In the genomic region with DNA sequence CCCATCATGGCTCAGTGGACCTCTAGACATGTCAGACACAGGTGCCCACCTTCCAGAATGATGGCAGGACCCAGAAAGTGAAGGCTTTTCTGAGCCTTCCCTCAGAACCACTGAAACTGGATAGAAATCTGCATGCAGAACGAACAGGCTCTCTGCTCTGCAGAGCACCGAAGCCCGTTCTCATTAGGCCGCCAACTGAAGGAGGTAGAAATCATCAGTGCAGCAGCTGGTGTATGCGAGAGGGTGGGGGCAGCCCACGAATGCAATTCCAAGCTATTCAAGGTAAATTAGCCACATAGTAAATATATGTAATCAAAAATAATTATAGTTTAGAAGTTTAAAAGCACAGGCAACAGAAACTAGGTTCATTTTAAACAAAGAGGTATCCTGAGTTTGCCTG, we compare ENCODE assay signal across 19 mouse cellular contexts.
A peak's percentile ranks its signal among the peaks of the same experiment; 100 is the strongest.
DNase-seq lines count a peak whose midpoint lies in the region; ATAC-seq lines count a peak whose summit lies in the region.
"Had no signal": no experiment of that assay in that cellular context is flagged by ENCODE, and none has a peak within 500 bp of the region (broad histone marks: within the 10 kb centered on the region; RNA-seq: fewer than 3 reads in every experiment).

No protein-coding gene starts in this region.

- no peaks in the 10 kb centered on the region for H3K36me3 ChIP-seq in hindbrain, embryonic 13.5 days
- no peaks in the 10 kb centered on the region for H3K36me3 ChIP-seq in hindbrain, embryonic 11.5 days (ENCODE audit: control insufficient read depth, insufficient read depth, low read length)
- H3K36me3 ChIP-seq in midbrain, embryonic 14.5 days (ENCODE audit: control insufficient read depth, insufficient read depth, low read length), result no peaks in the 10 kb centered on the region
- no peaks in the 10 kb centered on the region for H3K36me3 ChIP-seq in midbrain, embryonic 15.5 days (replicated peaks)
- no peaks in the 10 kb centered on the region for H3K36me3 ChIP-seq in forebrain, embryonic 15.5 days
- H3K36me3 ChIP-seq: embryonic facial prominence, embryonic 13.5 days had no signal

- 51% methylated on average over 6 of the region's 6 CpGs for WGBS in hindbrain, embryonic 13.5 days
- 82% methylated on average over 6 of the region's 6 CpGs for WGBS in hindbrain, embryonic 11.5 days
- WGBS in midbrain, embryonic 14.5 days, result 75% methylated on average over 6 of the region's 6 CpGs
- 57% methylated on average over 6 of the region's 6 CpGs for WGBS in midbrain, embryonic 15.5 days
- 37% methylated on average over 6 of the region's 6 CpGs for WGBS in forebrain, embryonic 15.5 days

- no peaks in the 10 kb centered on the region for H3K27me3 ChIP-seq in hindbrain, embryonic 13.5 days
- no peaks in the 10 kb centered on the region for H3K27me3 ChIP-seq in hindbrain, embryonic 11.5 days (ENCODE audit: control insufficient read depth, insufficient read depth, low read length)
- H3K27me3 ChIP-seq in midbrain, embryonic 14.5 days (ENCODE audit: control insufficient read depth, insufficient read depth, low read length), result no peaks in the 10 kb centered on the region
- no peaks in the 10 kb centered on the region for H3K27me3 ChIP-seq in midbrain, embryonic 15.5 days (replicated peaks)
- no peaks in the 10 kb centered on the region for H3K27me3 ChIP-seq in forebrain, embryonic 15.5 days
- H3K27me3 ChIP-seq: embryonic facial prominence, embryonic 13.5 days had no signal

- no peak for DNase-seq in hindbrain, embryonic 11.5 days (ENCODE audit: low spot score)
- DNase-seq in midbrain, embryonic 14.5 days, result peak; percentile 35
- peak; percentile 3 to 7 for DNase-seq in right cerebral cortex, postnatal 36 days (ENCODE audit: low spot score in 2 of 2)
- DNase-seq in adrenal gland, postnatal 36 days, result no peak
- DNase-seq: adrenal gland, adult 8-10 months; cerebellum, adult 8-10 months; heart, adult 11 months; left cerebral cortex, postnatal 4 days; lung, adult 2 months; lung, postnatal 4 days; thymus, postnatal 36 days had no signal

- no peaks in the 10 kb centered on the region for H3K9me3 ChIP-seq in hindbrain, embryonic 13.5 days
- H3K9me3 ChIP-seq in hindbrain, embryonic 11.5 days (ENCODE audit: control insufficient read depth, low read length), result no peaks in the 10 kb centered on the region
- H3K9me3 ChIP-seq in midbrain, embryonic 14.5 days (ENCODE audit: control insufficient read depth, low read length), result no peaks in the 10 kb centered on the region
- no peaks in the 10 kb centered on the region for H3K9me3 ChIP-seq in midbrain, embryonic 15.5 days
- no peaks in the 10 kb centered on the region for H3K9me3 ChIP-seq in forebrain, embryonic 15.5 days
- H3K9me3 ChIP-seq: embryonic facial prominence, embryonic 13.5 days had no signal

- no peak overlapping the region for H3K4me3 ChIP-seq in hindbrain, embryonic 13.5 days
- no peak overlapping the region for H3K4me3 ChIP-seq in hindbrain, embryonic 11.5 days (ENCODE audit: low read depth, low read length)
- no peak overlapping the region for H3K4me3 ChIP-seq in midbrain, embryonic 14.5 days (replicated peaks; ENCODE audit: low read depth, low read length)
- no peak overlapping the region for H3K4me3 ChIP-seq in midbrain, embryonic 15.5 days
- H3K4me3 ChIP-seq in forebrain, embryonic 15.5 days, result no peak overlapping the region
- H3K4me3 ChIP-seq: embryonic facial prominence, embryonic 13.5 days; myocyte had no signal

- H3K9ac ChIP-seq in hindbrain, embryonic 13.5 days, result no peak overlapping the region
- no peak overlapping the region for H3K9ac ChIP-seq in hindbrain, embryonic 11.5 days (ENCODE audit: low read depth, low read length)
- no peak overlapping the region for H3K9ac ChIP-seq in midbrain, embryonic 14.5 days (replicated peaks; ENCODE audit: low read length)
- no peak overlapping the region for H3K9ac ChIP-seq in midbrain, embryonic 15.5 days
- H3K9ac ChIP-seq in forebrain, embryonic 15.5 days (replicated peaks), result no peak overlapping the region
- H3K9ac ChIP-seq: embryonic facial prominence, embryonic 13.5 days had no signal

- H3K27ac ChIP-seq in hindbrain, embryonic 13.5 days, result peak overlapping the region; percentile 19; the same call in 1 of the 2 replicates
- H3K27ac ChIP-seq in hindbrain, embryonic 11.5 days (ENCODE audit: low read depth, low read length), result no peak overlapping the region
- H3K27ac ChIP-seq in midbrain, embryonic 14.5 days (replicated peaks; ENCODE audit: low read depth, low read length), result no peak overlapping the region
- H3K27ac ChIP-seq in midbrain, embryonic 15.5 days, result no peak overlapping the region
- no peak overlapping the region for H3K27ac ChIP-seq in forebrain, embryonic 15.5 days (replicated peaks)
- H3K27ac ChIP-seq: embryonic facial prominence, embryonic 13.5 days had no signal

- ATAC-seq in hindbrain, embryonic 13.5 days (ENCODE audit: low FRiP score), result no peak
- ATAC-seq in hindbrain, embryonic 11.5 days (ENCODE audit: low FRiP score), result no peak
- ATAC-seq in midbrain, embryonic 14.5 days (ENCODE audit: low FRiP score, low TSS enrichment), result no peak
- no peak for ATAC-seq in midbrain, embryonic 15.5 days (replicated peaks)
- ATAC-seq in forebrain, embryonic 15.5 days (replicated peaks), result 0 out of 2 replicates have a peak, but pooled peaks have one; percentile 51
- ATAC-seq: intestine, postnatal 0 days had no signal

- H3K4me2 ChIP-seq in hindbrain, embryonic 13.5 days, result no peak overlapping the region
- no peak overlapping the region for H3K4me2 ChIP-seq in hindbrain, embryonic 11.5 days (replicated peaks; ENCODE audit: low read depth, low read length)
- no peak overlapping the region for H3K4me2 ChIP-seq in midbrain, embryonic 14.5 days (ENCODE audit: low read length)
- no peak overlapping the region for H3K4me2 ChIP-seq in midbrain, embryonic 15.5 days
- H3K4me2 ChIP-seq in forebrain, embryonic 15.5 days (replicated peaks), result no peak overlapping the region
- H3K4me2 ChIP-seq: embryonic facial prominence, embryonic 13.5 days; liver, embryonic 11.5 days; midbrain, embryonic 11.5 days had no signal

- peaks cover 36% of the 10 kb centered on the region for H3K4me1 ChIP-seq in hindbrain, embryonic 13.5 days (replicated peaks)
- peaks cover 6% of the 10 kb centered on the region for H3K4me1 ChIP-seq in hindbrain, embryonic 11.5 days (replicated peaks; ENCODE audit: control insufficient read depth, insufficient read depth, low read length)
- peaks cover 11% of the 10 kb centered on the region; the same call in 1 of the 2 replicates for H3K4me1 ChIP-seq in midbrain, embryonic 14.5 days (ENCODE audit: control insufficient read depth, insufficient read depth, low read length)
- H3K4me1 ChIP-seq in midbrain, embryonic 15.5 days, result peaks cover 12% of the 10 kb centered on the region; the same call in 1 of the 2 replicates
- H3K4me1 ChIP-seq in forebrain, embryonic 15.5 days, result peaks cover 18% of the 10 kb centered on the region
- H3K4me1 ChIP-seq: embryonic facial prominence, embryonic 13.5 days had no signal

Comparison
In these comparisons a context has a peak if more than half of its experiments do, and no peak if none do; other contexts are left out.
1. DNase-seq: peak in midbrain, embryonic 14.5 days (single experiment) and right cerebral cortex, postnatal 36 days (2 of 2); none in hindbrain, embryonic 11.5 days (single experiment) and adrenal gland, postnatal 36 days (0 of 2).